Mouse (Mus musculus) hindbrain, embryonic 16.5 days (tissue): Measurements from ENCODE around the gene Rpl32. TPM values are rescaled to one million over a fixed set of nuclear protein-coding genes. Genes with fewer than 3 reads are reported as not detected.
A peak's percentile ranks its signal among the peaks of the same experiment; 100 is the strongest.

ENCODE experiments used
- ATAC-seq: fragments of 200-750 bp; cut with Nextera tagmentation; 2 replicates; pipeline ENCODE4 v1.8.0; 2017; ENCODE audit warnings: moderate TSS enrichment, moderate library complexity
- H3K27ac ChIP-seq: fragments of 300-500 bp; sonication (generic); 2 replicates; pipeline ENCODE4 v1.5.1; 2014; ENCODE audit warnings: low read depth, mild to moderate bottlenecking, control low read depth, low read length, moderate library complexity
- H3K27me3 ChIP-seq: fragments of 300-500 bp; sonication (generic); replicated peaks from 2 replicates; pipeline ENCODE4 v1.6.1; 2014; ENCODE audit warnings: low read length; ENCODE audit not compliant: control insufficient read depth, insufficient read depth
- H3K36me3 ChIP-seq: fragments of 300-500 bp; sonication (generic); 2 replicates; pipeline ENCODE4 v1.6.1; 2014; ENCODE audit warnings: mild to moderate bottlenecking, low read length, moderate library complexity, mixed read lengths; ENCODE audit not compliant: control insufficient read depth, insufficient read depth
- H3K4me1 ChIP-seq: fragments of 300-500 bp; sonication (generic); 2 replicates; pipeline ENCODE4 v1.6.1; 2014; ENCODE audit warnings: low read depth, low read length; ENCODE audit not compliant: control insufficient read depth, insufficient read depth
- H3K4me2 ChIP-seq: fragments of 300-500 bp; sonication (generic); 2 replicates; pipeline ENCODE4 v1.6.1; 2014; ENCODE audit warnings: mild to moderate bottlenecking, low read length, control low read depth, moderate library complexity
- H3K4me3 ChIP-seq: fragments of 300-500 bp; sonication (generic); 2 replicates; pipeline ENCODE4 v1.5.1; 2014; ENCODE audit warnings: mild to moderate bottlenecking, low read length, control low read depth, moderate library complexity
- H3K9ac ChIP-seq: fragments of 300-500 bp; sonication (generic); 2 replicates; pipeline ENCODE4 v1.6.1; 2014; ENCODE audit warnings: low read depth, mild to moderate bottlenecking, control low read depth, low read length, moderate library complexity
- H3K9me3 ChIP-seq: fragments of 300-500 bp; sonication (generic); 2 replicates; pipeline ENCODE4 v1.6.1; 2014; ENCODE audit warnings: mild to moderate bottlenecking, low read length, moderate library complexity; ENCODE audit not compliant: control insufficient read depth
- WGBS: fragments of 180-500 bp; shearing (Covaris S2); extraction: QIAGEN DNeasy Blood & Tissue Kit; methylation state at CpG from one replicate; pipeline ENCODE4 v1.1.7; 2014; 5-methylcytosine and 5-hydroxymethylcytosine counted together
- polyA plus RNA-seq: library from polyadenylated mRNA; unstranded; fragments of >200 nt; fragmentation: Nextera tagmentation; extraction: Ambion mirVana; gene quantifications from 2 replicates; pipeline ENCODE4 v1.2.1, GENCODE M21; 2015

Gene Rpl32
- polyA plus RNA-seq, 1 experiment from 2014 or later = 884 TPM

- H3K4me2 ChIP-seq = no peak overlapping the region
- H3K27me3 ChIP-seq = no peaks in the 10 kb centered on the region
- H3K9ac ChIP-seq = no peak overlapping the region
- H3K4me1 ChIP-seq = no peaks in the 10 kb centered on the region
- no peak for ATAC-seq
- H3K36me3 ChIP-seq = no peaks in the 10 kb centered on the region
- 88% methylated on average over 8 of the region's 8 CpGs for WGBS
- no peak overlapping the region for H3K4me3 ChIP-seq
- no peak overlapping the region for H3K27ac ChIP-seq
- H3K9me3 ChIP-seq = no peaks in the 10 kb centered on the region
These were observed 12.9 kb upstream of the Rpl32 start for GRCm38 (mm10) chr6:115821216-115821993.

GRCm38 (mm10) chr6:115818129-115818528 lies 9.6 kb upstream of the Rpl32 start:
- ATAC-seq = no peak
- H3K27ac ChIP-seq = no peak overlapping the region
- 60% methylated on average over 2 of the region's 2 CpGs for WGBS

GRCm38 (mm10) chr6:115815041-115815440 lies 6.5 kb upstream of the Rpl32 start:
- no peaks in the 10 kb centered on the region for H3K9me3 ChIP-seq
- 82% methylated on average over 4 of the region's 4 CpGs for WGBS
- H3K9ac ChIP-seq = no peak overlapping the region
- no peak for ATAC-seq
- no peaks in the 10 kb centered on the region for H3K36me3 ChIP-seq
- no peak overlapping the region for H3K27ac ChIP-seq
- H3K4me1 ChIP-seq = no peaks in the 10 kb centered on the region
- no peak overlapping the region for H3K4me3 ChIP-seq
- no peaks in the 10 kb centered on the region for H3K27me3 ChIP-seq
- no peak overlapping the region for H3K4me2 ChIP-seq

More at GRCm38 (mm10) chr6:115818129-115818528, 9.6 kb upstream of the Rpl32 start:
- H3K4me2 ChIP-seq = no peak overlapping the region
- H3K4me3 ChIP-seq = no peak overlapping the region
- H3K9me3 ChIP-seq = no peaks in the 10 kb centered on the region
- no peaks in the 10 kb centered on the region for H3K36me3 ChIP-seq
- peak overlapping the region; percentile 27; the same call in 1 of the 2 replicates for H3K9ac ChIP-seq
- H3K27me3 ChIP-seq = no peaks in the 10 kb centered on the region
- no peaks in the 10 kb centered on the region for H3K4me1 ChIP-seq

GRCm38 (mm10) chr6:115814104-115814503 lies 5.6 kb upstream of the Rpl32 start:
- H3K36me3 ChIP-seq = no peaks in the 10 kb centered on the region
- no peak overlapping the region for H3K4me3 ChIP-seq
- no peaks in the 10 kb centered on the region for H3K9me3 ChIP-seq
- WGBS = 34% methylated on average over 4 of the region's 4 CpGs
- H3K4me2 ChIP-seq = no peak overlapping the region
- no peak; the same call in 1 of the 2 replicates for ATAC-seq
- no peaks in the 10 kb centered on the region for H3K27me3 ChIP-seq
- H3K9ac ChIP-seq = no peak overlapping the region
- H3K4me1 ChIP-seq = no peaks in the 10 kb centered on the region
- H3K27ac ChIP-seq = no peak overlapping the region

- no peak for ATAC-seq
- H3K4me2 ChIP-seq = no peak overlapping the region
- H3K4me1 ChIP-seq = peaks cover 9% of the 10 kb centered on the region
- no peaks in the 10 kb centered on the region for H3K36me3 ChIP-seq
- H3K9me3 ChIP-seq = no peaks in the 10 kb centered on the region
- no peak overlapping the region for H3K4me3 ChIP-seq
- H3K27ac ChIP-seq = no peak overlapping the region
- H3K27me3 ChIP-seq = no peaks in the 10 kb centered on the region
- 69% methylated on average over 8 of the region's 8 CpGs for WGBS
- H3K9ac ChIP-seq = no peak overlapping the region
These were observed 3.1 kb upstream of the Rpl32 start for GRCm38 (mm10) chr6:115811606-115812005.

GRCm38 (mm10) chr6:115808196-115808487 lies 405 bp downstream of the Rpl32 start:
- no peak for ATAC-seq
- Histone ChIP-seq H3K9ac (peak overlapping the region; percentile 89), H3K27ac (peak overlapping the region; percentile 96), H3K4me1 (peaks cover 16% of the 10 kb centered on the region), H3K4me2 (peak overlapping the region; percentile 75), H3K9me3 (no peaks in the 10 kb centered on the region), H3K4me3 (peak overlapping the region; percentile 85), H3K27me3 (no peaks in the 10 kb centered on the region), H3K36me3 (peaks cover 16% of the 10 kb centered on the region)
- 0% methylated on average over 22 of the region's 22 CpGs for WGBS

GRCm38 (mm10) chr6:115807464-115808195 lies 917 bp downstream of the Rpl32 start:
- Histone ChIP-seq H3K36me3 (peaks cover 18% of the 10 kb centered on the region), H3K4me1 (peaks cover 16% of the 10 kb centered on the region), H3K9ac (peak overlapping the region; percentile 89), H3K4me3 (peak overlapping the region; percentile 85), H3K27ac (peak overlapping the region; percentile 96), H3K4me2 (peak overlapping the region; percentile 75), H3K27me3 (no peaks in the 10 kb centered on the region), H3K9me3 (no peaks in the 10 kb centered on the region)
- ATAC-seq = no peak
- WGBS = 6% methylated on average over 15 of the region's 15 CpGs

- WGBS = 68% methylated on average over 10 of the region's 10 CpGs
- Histone ChIP-seq H3K9me3 (no peaks in the 10 kb centered on the region), H3K27me3 (no peaks in the 10 kb centered on the region), H3K4me2 (no peak overlapping the region), H3K36me3 (peaks cover 29% of the 10 kb centered on the region), H3K4me1 (peaks cover 16% of the 10 kb centered on the region), H3K4me3 (no peak overlapping the region), H3K27ac (no peak overlapping the region), H3K9ac (no peak overlapping the region)
- ATAC-seq = no peak
These were observed 3.9 kb downstream of the Rpl32 start for GRCm38 (mm10) chr6:115804432-115805192.
